Comparison of ENCODE assay signal across 9 mouse cellular contexts in genomic region chr7:70624031-70624726, GRCm38 (mm10).
DNase-seq lines count a peak whose midpoint lies in the region; ATAC-seq and TF ChIP-seq lines count a peak whose summit lies in the region.
"Had no signal": no experiment of that assay in that cellular context is flagged by ENCODE, and none has a peak within 500 bp of the region (broad histone marks: within the 10 kb centered on the region; RNA-seq: fewer than 3 reads in every experiment).

No protein-coding gene starts in this region.

- peak overlapping the region; percentile 54; the same call in 1 of the 2 replicates for H3K4me2 ChIP-seq in embryonic facial prominence, embryonic 11.5 days (ENCODE audit: low read depth, low read length)
- H3K4me2 ChIP-seq in heart, embryonic 13.5 days = peak overlapping the region; percentile 81
- H3K4me2 ChIP-seq in kidney, embryonic 15.5 days = peak overlapping the region; percentile 66
- H3K4me2 ChIP-seq in lung, embryonic 16.5 days (ENCODE audit: low read depth, low read length) = peak overlapping the region; percentile 64
- peak overlapping the region; percentile 65 for H3K4me2 ChIP-seq in stomach, embryonic 15.5 days

- H3K27me3 ChIP-seq in E14TG2a.4 (ENCODE audit: insufficient read depth, low read length) = peaks cover 33% of the 10 kb centered on the region
- H3K27me3 ChIP-seq in embryonic facial prominence, embryonic 11.5 days (ENCODE audit: control insufficient read depth, insufficient read depth, low read length) = no peaks in the 10 kb centered on the region
- 0 out of 2 replicates have a peak, but pooled peaks cover 7% of the 10 kb centered on the region for H3K27me3 ChIP-seq in heart, embryonic 13.5 days (replicated peaks)
- no peaks in the 10 kb centered on the region for H3K27me3 ChIP-seq in kidney, embryonic 15.5 days
- no peaks in the 10 kb centered on the region for H3K27me3 ChIP-seq in lung, embryonic 16.5 days (ENCODE audit: control insufficient read depth, insufficient read depth, low read depth, low read length)
- no peaks in the 10 kb centered on the region for H3K27me3 ChIP-seq in stomach, embryonic 15.5 days (replicated peaks)

- DNase-seq in embryonic facial prominence, embryonic 11.5 days (ENCODE audit: low spot score) = peak; percentile 42
- DNase-seq in layer of hippocampus, adult 8-10 months (ENCODE audit: low spot score in 2 of 2) = no peak
- no peak for DNase-seq in right cerebral cortex, adult 2 months (ENCODE audit: low spot score in 2 of 2)

- H3K36me3 ChIP-seq in E14TG2a.4 (ENCODE audit: insufficient read depth, low read length) = no peaks in the 10 kb centered on the region
- H3K36me3 ChIP-seq in embryonic facial prominence, embryonic 11.5 days (replicated peaks; ENCODE audit: control insufficient read depth, insufficient read depth, low read depth, low read length) = no peaks in the 10 kb centered on the region
- no peaks in the 10 kb centered on the region for H3K36me3 ChIP-seq in heart, embryonic 13.5 days
- no peaks in the 10 kb centered on the region for H3K36me3 ChIP-seq in kidney, embryonic 15.5 days
- no peaks in the 10 kb centered on the region for H3K36me3 ChIP-seq in lung, embryonic 16.5 days (ENCODE audit: control insufficient read depth, insufficient read depth, low read length)
- H3K36me3 ChIP-seq in stomach, embryonic 15.5 days = no peaks in the 10 kb centered on the region

- H3K9ac ChIP-seq in embryonic facial prominence, embryonic 11.5 days (replicated peaks; ENCODE audit: low read length) = peak overlapping the region; percentile 25; the same call in 1 of the 2 replicates
- H3K9ac ChIP-seq in heart, embryonic 13.5 days = peak overlapping the region; percentile 72; the same call in 1 of the 2 replicates
- H3K9ac ChIP-seq in kidney, embryonic 15.5 days = no peak overlapping the region
- no peak overlapping the region; the same call in 1 of the 2 replicates for H3K9ac ChIP-seq in lung, embryonic 16.5 days (ENCODE audit: low read length)
- no peak overlapping the region for H3K9ac ChIP-seq in stomach, embryonic 15.5 days

- no peak for TF ChIP-seq CTCF in E14TG2a.4 (conservative IDR thresholded peaks at IDR 0.05; ENCODE audit: low read length)

- WGBS in embryonic facial prominence, embryonic 11.5 days = 3% methylated on average over 16 of the region's 16 CpGs
- WGBS in heart, embryonic 13.5 days = 9% methylated on average over 16 of the region's 16 CpGs
- WGBS in kidney, embryonic 15.5 days = 11% methylated on average over 16 of the region's 16 CpGs
- WGBS in lung, embryonic 16.5 days = 13% methylated on average over 16 of the region's 16 CpGs
- 11% methylated on average over 16 of the region's 16 CpGs for WGBS in stomach, embryonic 15.5 days

- no peak overlapping the region for H3K27ac ChIP-seq in embryonic facial prominence, embryonic 11.5 days (replicated peaks; ENCODE audit: low read depth, low read length)
- peak overlapping the region; percentile 74 for H3K27ac ChIP-seq in heart, embryonic 13.5 days (replicated peaks)
- peak overlapping the region; percentile 67 for H3K27ac ChIP-seq in kidney, embryonic 15.5 days
- H3K27ac ChIP-seq in lung, embryonic 16.5 days (ENCODE audit: low read length) = peak overlapping the region; percentile 84
- peak overlapping the region; percentile 74 for H3K27ac ChIP-seq in stomach, embryonic 15.5 days

- H3K9me3 ChIP-seq in E14TG2a.4 (ENCODE audit: low read length) = no peaks in the 10 kb centered on the region
- no peaks in the 10 kb centered on the region for H3K9me3 ChIP-seq in embryonic facial prominence, embryonic 11.5 days (replicated peaks; ENCODE audit: control insufficient read depth, low read length)
- no peaks in the 10 kb centered on the region for H3K9me3 ChIP-seq in heart, embryonic 13.5 days
- no peaks in the 10 kb centered on the region for H3K9me3 ChIP-seq in kidney, embryonic 15.5 days (replicated peaks)
- no peaks in the 10 kb centered on the region for H3K9me3 ChIP-seq in lung, embryonic 16.5 days (ENCODE audit: control insufficient read depth, low read length)
- no peaks in the 10 kb centered on the region for H3K9me3 ChIP-seq in stomach, embryonic 15.5 days
- H3K9me3 ChIP-seq: megakaryocyte, embryonic 14.5 days had no signal

- ATAC-seq in embryonic facial prominence, embryonic 11.5 days (replicated peaks; ENCODE audit: insufficient number of reproducible peaks, low FRiP score, low TSS enrichment, low read depth) = no peak
- no peak for ATAC-seq in heart, embryonic 13.5 days (ENCODE audit: extremely low read depth, insufficient number of reproducible peaks, low FRiP score, low TSS enrichment)
- peak; percentile 47; the same call in 1 of the 2 replicates for ATAC-seq in kidney, embryonic 15.5 days (replicated peaks; ENCODE audit: low FRiP score)
- ATAC-seq in lung, embryonic 16.5 days (ENCODE audit: low read depth) = peak; percentile 18; the same call in 1 of the 2 replicates
- peak; percentile 30; the same call in 1 of the 2 replicates for ATAC-seq in stomach, embryonic 15.5 days (ENCODE audit: insufficient read depth, low FRiP score, low read depth)

- peak overlapping the region; percentile 63; the same call in 1 of the 2 replicates for H3K4me3 ChIP-seq in E14TG2a.4 (replicated peaks; ENCODE audit: low read length)
- H3K4me3 ChIP-seq in embryonic facial prominence, embryonic 11.5 days (ENCODE audit: low read depth, low read length) = no peak overlapping the region
- H3K4me3 ChIP-seq in heart, embryonic 13.5 days = peak overlapping the region; percentile 48
- peak overlapping the region; percentile 32 for H3K4me3 ChIP-seq in kidney, embryonic 15.5 days (replicated peaks)
- H3K4me3 ChIP-seq in lung, embryonic 16.5 days (ENCODE audit: low read length) = no peak overlapping the region; the same call in 1 of the 2 replicates
- 0 out of 2 replicates have a peak overlapping the region, but pooled peaks have one; percentile 15 for H3K4me3 ChIP-seq in stomach, embryonic 15.5 days (replicated peaks)
- H3K4me3 ChIP-seq: megakaryocyte, embryonic 14.5 days had no signal

- H3K4me1 ChIP-seq in E14TG2a.4 (replicated peaks; ENCODE audit: low read depth, low read length) = peaks cover 29% of the 10 kb centered on the region
- peaks cover 15% of the 10 kb centered on the region for H3K4me1 ChIP-seq in embryonic facial prominence, embryonic 11.5 days (ENCODE audit: control insufficient read depth, insufficient read depth, low read length)
- H3K4me1 ChIP-seq in heart, embryonic 13.5 days = peaks cover 24% of the 10 kb centered on the region
- peaks cover 24% of the 10 kb centered on the region for H3K4me1 ChIP-seq in kidney, embryonic 15.5 days
- H3K4me1 ChIP-seq in lung, embryonic 16.5 days (replicated peaks; ENCODE audit: control insufficient read depth, insufficient read depth, low read length) = peaks cover 23% of the 10 kb centered on the region
- H3K4me1 ChIP-seq in stomach, embryonic 15.5 days = peaks cover 22% of the 10 kb centered on the region

Comparison
In these comparisons a context has a peak if more than half of its experiments do, and no peak if none do; other contexts are left out.
1. H3K4me3 ChIP-seq: peak in E14TG2a.4 (single experiment), heart, embryonic 13.5 days (single experiment), kidney, embryonic 15.5 days (single experiment) and stomach, embryonic 15.5 days (single experiment); none in embryonic facial prominence, embryonic 11.5 days (single experiment) and lung, embryonic 16.5 days (single experiment).
2. ATAC-seq: peak in kidney, embryonic 15.5 days (single experiment), lung, embryonic 16.5 days (single experiment) and stomach, embryonic 15.5 days (single experiment); none in embryonic facial prominence, embryonic 11.5 days (single experiment) and heart, embryonic 13.5 days (single experiment).
3. H3K9ac ChIP-seq: peak in embryonic facial prominence, embryonic 11.5 days (single experiment) and heart, embryonic 13.5 days (single experiment); none in kidney, embryonic 15.5 days (single experiment), lung, embryonic 16.5 days (single experiment) and stomach, embryonic 15.5 days (single experiment).
4. Peak in every context shown above with its lines, with median percentiles within 50 percentile points of each other: H3K4me2 ChIP-seq.